Mouse (Mus musculus) gastrocnemius, postnatal 14 days (tissue): ENCODE measurements around the gene Ugt1a8. TPM values are rescaled to one million over a fixed set of nuclear protein-coding genes. Genes with fewer than 3 reads are reported as not detected.
"Not testable (repeated sequence)": the region's sequence is repeated elsewhere in the genome, so short reads cannot be mapped to it uniquely, and the experiment has no call there.

Experiments
- DNase-seq: peaks from one replicate; pipeline ENCODE4 v3.0.0; 2021; ENCODE audit warnings: mixed read lengths
- intact Hi-C: fragments of 180-260 bp; cut with DNase I; formaldehyde crosslinking; loops from one replicate; pipeline ENCODE4 v1.15.1; 2025; ENCODE audit warnings: low total_unique reads
- long read RNA-seq, 2 experiments: library from polyadenylated mRNA; stranded (forward); transcript quantifications; one replicate each; pipeline ENCODE4 v2.0.0; 2021
- total RNA-seq, 2 experiments: library from RNA; stranded (reverse); gene quantifications; 2 replicates each; pipeline ENCODE4 v1.2.3; 2021

Gene Ugt1a8
- not detected for total RNA-seq
- long read RNA-seq, experiment 1 = 0 reads
- long read RNA-seq, experiment 2 = 0 reads

- DNase-seq = no peak
- intact Hi-C loops = no loop called here
Measured at GRCm38 (mm10) chr1:88087513-88087912, at the start of gene Ugt1a8. Gene Ugt1a8, plus strand, starts transcription at chr1:88087813.

- DNase-seq, intact Hi-C loops: not testable (repeated sequence)
Measured at GRCm38 (mm10) chr1:88043044-88043443, 44.6 kb upstream of the Ugt1a8 start.

- DNase-seq, intact Hi-C loops: not testable (repeated sequence)
Measured at GRCm38 (mm10) chr1:88044832-88045437, 42.7 kb upstream of the Ugt1a8 start.

- intact Hi-C loops, DNase-seq: not testable (repeated sequence)
Measured at GRCm38 (mm10) chr1:88047408-88047807, 40.2 kb upstream of the Ugt1a8 start.

- intact Hi-C loops = no loop called here
- no peak for DNase-seq
Measured at GRCm38 (mm10) chr1:88055088-88055487, 32.5 kb upstream of the Ugt1a8 start, which contains the start of gene Ugt1a10. Gene Ugt1a10, plus strand, starts transcription at chr1:88055388.

GRCm38 (mm10) chr1:88066472-88067102 lies 21.0 kb upstream of the Ugt1a8 start:
- DNase-seq, intact Hi-C loops: not testable (repeated sequence)

GRCm38 (mm10) chr1:88070495-88070894 lies 17.1 kb upstream of the Ugt1a8 start, which contains the start of gene Ugt1a9:
Gene Ugt1a9, plus strand, starts transcription at chr1:88070800.
- no peak for DNase-seq
- intact Hi-C loops = no loop called here

- intact Hi-C loops = no loop called here
- no peak for DNase-seq
Measured at GRCm38 (mm10) chr1:88070902-88071301, 16.7 kb upstream of the Ugt1a8 start.

- no peak for DNase-seq
- intact Hi-C loops = no loop called here
Measured at GRCm38 (mm10) chr1:88074471-88074870, 13.1 kb upstream of the Ugt1a8 start.

GRCm38 (mm10) chr1:88077128-88077527 lies 10.5 kb upstream of the Ugt1a8 start:
- intact Hi-C loops = no loop called here
- no peak for DNase-seq

- intact Hi-C loops = no loop called here
- no peak for DNase-seq
Measured at GRCm38 (mm10) chr1:88081670-88082069, 5.9 kb upstream of the Ugt1a8 start.

- no peak for DNase-seq
- intact Hi-C loops = no loop called here
Measured at GRCm38 (mm10) chr1:88086125-88086524, 1.5 kb upstream of the Ugt1a8 start.

- intact Hi-C loops = no loop called here
- no peak for DNase-seq
Measured at GRCm38 (mm10) chr1:88092341-88092740, 4.7 kb downstream of the Ugt1a8 start.

- intact Hi-C loops, DNase-seq: not testable (repeated sequence)
Measured at GRCm38 (mm10) chr1:88094270-88094676, 6.7 kb downstream of the Ugt1a8 start.

- intact Hi-C loops = no loop called here
- DNase-seq = peak; percentile 8
Measured at GRCm38 (mm10) chr1:88094941-88095492, 7.4 kb downstream of the Ugt1a8 start, which contains the start of gene Ugt1a7c. Gene Ugt1a7c, plus strand, starts transcription at chr1:88095062.

GRCm38 (mm10) chr1:88098546-88098945 lies 10.9 kb downstream of the Ugt1a8 start:
- DNase-seq, intact Hi-C loops: not testable (repeated sequence)

GRCm38 (mm10) chr1:88099691-88100090 lies 12.1 kb downstream of the Ugt1a8 start:
- intact Hi-C loops, DNase-seq: not testable (repeated sequence)

- DNase-seq, intact Hi-C loops: not testable (repeated sequence)
Measured at GRCm38 (mm10) chr1:88103019-88103418, 15.4 kb downstream of the Ugt1a8 start, which contains the start of gene Ugt1a6b. Gene Ugt1a6b, plus strand, starts transcription at chr1:88103252.

- DNase-seq, intact Hi-C loops: not testable (repeated sequence)
Measured at GRCm38 (mm10) chr1:88103697-88104468, 16.3 kb downstream of the Ugt1a8 start.
